Mouse (Mus musculus): ENCODE measurements around the gene Fbln1.
A peak's percentile ranks its signal among the peaks of the same experiment; 100 is the strongest.
"Not testable (repeated sequence)": the region's sequence is repeated elsewhere in the genome, so short reads cannot be mapped to it uniquely, and the experiment has no call there.

The Fbln1 gene

DNA sequence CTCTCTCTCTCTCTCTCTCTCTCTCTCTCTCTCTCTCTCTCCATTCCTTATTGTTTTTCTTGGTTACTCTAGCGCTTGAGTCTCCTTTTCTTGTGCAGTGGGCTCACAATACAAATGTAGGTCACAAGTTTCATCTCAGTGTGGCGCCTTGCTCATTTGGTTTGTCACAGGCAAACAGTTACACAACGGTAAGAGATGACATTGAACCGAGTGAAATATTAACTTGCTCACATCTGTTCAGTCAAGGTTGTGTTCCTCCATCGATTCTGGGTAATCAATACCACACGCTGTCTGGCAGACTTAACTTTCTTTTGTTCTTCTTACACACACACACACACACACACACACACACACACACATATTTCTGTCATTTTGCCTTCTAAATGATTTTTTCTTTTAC is 124.3 kb downstream of the Fbln1 start:
- DNase-seq (ENCODE audit: inconsistent age in 2 of 2, low spot score in 1 of 2): peak in 1 of 2 experiments; percentile 53

GRCm38 (mm10) chr15:85333511-85333910 is 127.8 kb downstream of the Fbln1 start:
- DNase-seq (ENCODE audit: inconsistent age in 2 of 2, low spot score in 1 of 2): not testable (repeated sequence)

DNA sequence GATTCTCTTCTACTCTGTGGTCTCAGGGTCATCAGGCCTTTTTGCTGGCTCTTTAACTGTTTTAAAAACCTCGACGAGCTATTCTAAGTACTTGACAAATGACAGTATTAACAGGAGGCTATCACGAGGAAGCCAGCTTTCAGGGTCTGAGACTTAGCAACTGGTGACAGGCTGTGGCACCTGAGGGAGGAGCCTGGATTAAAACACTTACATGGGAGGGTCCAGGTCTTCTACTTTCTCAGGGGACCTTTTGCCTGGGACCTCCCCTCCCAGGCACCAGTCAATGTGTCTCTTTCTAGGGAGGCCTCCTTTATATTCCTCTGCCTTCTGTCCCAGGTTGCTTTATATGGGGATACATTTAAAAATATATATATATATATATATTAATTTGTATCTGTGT is 128.5 kb downstream of the Fbln1 start:
- no peak for DNase-seq (ENCODE audit: inconsistent age in 2 of 2, low spot score in 1 of 2)

GRCm38 (mm10) chr15:85335671-85336300 is 130.0 kb downstream of the Fbln1 start, which contains the start of gene Atxn10:
Gene Atxn10, plus strand, starts transcription at chr15:85336245.
- peak in 1 of 2 experiments; percentile 63 for DNase-seq (ENCODE audit: inconsistent age in 2 of 2, low spot score in 1 of 2)
